Mouse (Mus musculus): ENCODE data around the gene Aen.
A peak's percentile ranks its signal among the peaks of the same experiment; 100 is the strongest.

Gene Aen

GRCm38 (mm10) chr7:78895021-78895652, 517 bp upstream of the Aen start:
- no peak for DNase-seq

- no peak for DNase-seq
Observed at GRCm38 (mm10) chr7:78897567-78897966, 1.9 kb downstream of the Aen start.

GRCm38 (mm10) chr7:78903174-78903870, 7.7 kb downstream of the Aen start:
- peak in 1 of 2 experiments; percentile 20 for DNase-seq

GRCm38 (mm10) chr7:78904175-78904574, 8.5 kb downstream of the Aen start:
- DNase-seq = no peak

GRCm38 (mm10) chr7:78909026-78909425, 13.4 kb downstream of the Aen start:
- DNase-seq = no peak

- peak in 1 of 2 experiments; percentile 29 for DNase-seq
Observed at GRCm38 (mm10) chr7:78910336-78911098, 14.9 kb downstream of the Aen start.

- no peak for DNase-seq
Observed at GRCm38 (mm10) chr7:78911209-78911608, 15.6 kb downstream of the Aen start.

GRCm38 (mm10) chr7:78912253-78912973, 16.8 kb downstream of the Aen start:
- DNase-seq = peak in 1 of 2 experiments; percentile 36

GRCm38 (mm10) chr7:78912974-78913474, 17.4 kb downstream of the Aen start, which contains the start of gene Isg20:
Gene Isg20 (plus strand): TSS chr7:78913424.
- no peak for DNase-seq

GRCm38 (mm10) chr7:78913649-78914544, 18.2 kb downstream of the Aen start:
- peak in 1 of 2 experiments; percentile 53 for DNase-seq

- DNase-seq = no peak
Observed at GRCm38 (mm10) chr7:78914545-78914845, 18.8 kb downstream of the Aen start.

- peak in 1 of 2 experiments; percentile 36 for DNase-seq
Observed at GRCm38 (mm10) chr7:78914896-78915510, 19.3 kb downstream of the Aen start.

GRCm38 (mm10) chr7:78918686-78919085, 23.0 kb downstream of the Aen start:
- DNase-seq = peak; percentile 61 to 65

GRCm38 (mm10) chr7:78922506-78922905, 26.9 kb downstream of the Aen start:
- no peak for DNase-seq

- DNase-seq = peak; percentile 86 to 90
Observed at GRCm38 (mm10) chr7:78924300-78924699, 28.6 kb downstream of the Aen start.

- DNase-seq = peak in 1 of 2 experiments; percentile 17
Observed at GRCm38 (mm10) chr7:78924796-78925195, 29.1 kb downstream of the Aen start.

- DNase-seq = peak; percentile 17 to 20
Observed at GRCm38 (mm10) chr7:78925680-78926079, 30.0 kb downstream of the Aen start.

- peak; percentile 80 for DNase-seq
Observed at GRCm38 (mm10) chr7:78926156-78926555, 30.5 kb downstream of the Aen start.

GRCm38 (mm10) chr7:78927266-78927665, 31.6 kb downstream of the Aen start:
- DNase-seq = no peak

- DNase-seq = peak in 1 of 2 experiments; percentile 24
Observed at GRCm38 (mm10) chr7:78938957-78939602, 43.4 kb downstream of the Aen start.

- no peak for DNase-seq
Observed at GRCm38 (mm10) chr7:78940971-78941370, 45.3 kb downstream of the Aen start.

Data from cerebellum, postnatal 14 days (tissue).